Mouse (Mus musculus) forebrain, embryonic 15.5 days (tissue): ENCODE data around the gene Cabp4. TPM values are rescaled to one million over a fixed set of nuclear protein-coding genes. Genes with fewer than 3 reads are reported as not detected.
A peak's percentile ranks its signal among the peaks of the same experiment; 100 is the strongest.
"Not testable (repeated sequence)": the region's sequence is repeated elsewhere in the genome, so short reads cannot be mapped to it uniquely, and the experiment has no call there.

Source experiments
- ATAC-seq: fragments of 200-750 bp; cut with Nextera tagmentation; replicated peaks from 2 replicates; pipeline ENCODE4 v1.8.0; 2017; ENCODE audit warnings: mild to moderate bottlenecking, moderate TSS enrichment, moderate library complexity
- H3K27ac ChIP-seq: fragments of 300-500 bp; sonication (generic); replicated peaks from 2 replicates; pipeline ENCODE4 v1.5.1; 2015; ENCODE audit warnings: mild to moderate bottlenecking, inconsistent platforms
- H3K27me3 ChIP-seq: fragments of 300-500 bp; sonication (generic); 2 replicates; pipeline ENCODE4 v1.6.1; 2015; ENCODE audit warnings: inconsistent platforms
- H3K36me3 ChIP-seq: fragments of 300-500 bp; sonication (generic); 2 replicates; pipeline ENCODE4 v1.6.1; 2015; ENCODE audit warnings: mild to moderate bottlenecking, inconsistent platforms
- H3K4me1 ChIP-seq: fragments of 300-500 bp; sonication (generic); 2 replicates; pipeline ENCODE4 v1.6.1; 2015; ENCODE audit warnings: inconsistent platforms
- H3K4me2 ChIP-seq: fragments of 300-500 bp; sonication (generic); replicated peaks from 2 replicates; pipeline ENCODE4 v1.6.1; 2015; ENCODE audit warnings: mild to moderate bottlenecking, inconsistent platforms
- H3K4me3 ChIP-seq: fragments of 300-500 bp; sonication (generic); 2 replicates; pipeline ENCODE4 v1.5.1; 2015; ENCODE audit warnings: mild to moderate bottlenecking, inconsistent platforms
- H3K9ac ChIP-seq: fragments of 300-500 bp; sonication (generic); replicated peaks from 2 replicates; pipeline ENCODE4 v1.6.1; 2015; ENCODE audit warnings: mild to moderate bottlenecking, inconsistent platforms
- H3K9me3 ChIP-seq: fragments of 300-500 bp; sonication (generic); 2 replicates; pipeline ENCODE4 v1.6.1; 2016; ENCODE audit warnings: inconsistent platforms
- WGBS: fragments of 180-500 bp; shearing (Covaris S2); methylation state at CpG from one replicate; pipeline ENCODE4 v1.1.7; 2015; ENCODE audit warnings: mixed read lengths; 5-methylcytosine and 5-hydroxymethylcytosine counted together
- polyA plus RNA-seq: library from polyadenylated mRNA; unstranded; fragments of >200 nt; fragmentation: Nextera tagmentation; extraction: Ambion mirVana; gene quantifications from 2 replicates; pipeline ENCODE4 v1.2.1, GENCODE M21; 2015

The Cabp4 gene
- polyA plus RNA-seq, 1 experiment from 2014 or later, result 0.15 TPM

GRCm38 (mm10) chr19:4125741-4126696 lies 17.8 kb downstream of the Cabp4 start, which contains the start of gene Aip:
Aip (minus strand) TSS chr19:4125858.
- ATAC-seq, result peak; percentile 92
- Histone ChIP-seq H3K4me3 (peak within 1 kb of the TSS; percentile 62), H3K9me3 (no peaks in the 10 kb centered on the region), H3K9ac (peak within 1 kb of the TSS; percentile 80), H3K27ac (peak within 1 kb of the TSS; percentile 42), H3K4me1 (peaks cover 22% of the 10 kb centered on the region), H3K27me3 (no peaks in the 10 kb centered on the region), H3K36me3 (peaks cover 22% of the 10 kb centered on the region; the same call in 1 of the 2 replicates), H3K4me2 (peak within 1 kb of the TSS; percentile 63)
- under 1% methylated on average over 60 of the region's 64 CpGs for WGBS

- H3K9ac ChIP-seq, result 0 out of 2 replicates have a peak overlapping the region, but pooled peaks have one; percentile 31
- peak; percentile 53 for ATAC-seq
- 13% methylated on average over 4 of the region's 4 CpGs for WGBS
- H3K9me3 ChIP-seq, H3K27me3 ChIP-seq: not testable (repeated sequence)
- peak overlapping the region; percentile 62 for H3K4me3 ChIP-seq
- H3K4me2 ChIP-seq, result peak overlapping the region; percentile 63
- peaks cover 22% of the 10 kb centered on the region; the same call in 1 of the 2 replicates for H3K36me3 ChIP-seq
- peak overlapping the region; percentile 42 for H3K27ac ChIP-seq
- H3K4me1 ChIP-seq, result peaks cover 29% of the 10 kb centered on the region
These were observed 18.6 kb downstream of the Cabp4 start for GRCm38 (mm10) chr19:4125268-4125667.

- Histone ChIP-seq H3K27me3 (no peaks in the 10 kb centered on the region), H3K4me3 (no peak overlapping the region; the same call in 1 of the 2 replicates), H3K9me3 (no peaks in the 10 kb centered on the region), H3K9ac (no peak overlapping the region), H3K27ac (no peak overlapping the region), H3K36me3 (peaks cover 14% of the 10 kb centered on the region; the same call in 1 of the 2 replicates), H3K4me1 (peaks cover 31% of the 10 kb centered on the region), H3K4me2 (no peak overlapping the region)
- 82% methylated on average over 4 of the region's 4 CpGs for WGBS
- no peak for ATAC-seq
These were observed 19.4 kb downstream of the Cabp4 start for GRCm38 (mm10) chr19:4124432-4124831.

GRCm38 (mm10) chr19:4122411-4123370 lies 21.1 kb downstream of the Cabp4 start:
- H3K4me3 ChIP-seq, result no peak overlapping the region
- 86% methylated on average over 7 of the region's 7 CpGs for WGBS
- no peak overlapping the region for H3K4me2 ChIP-seq
- no peaks in the 10 kb centered on the region for H3K9me3 ChIP-seq
- H3K27me3 ChIP-seq, result no peaks in the 10 kb centered on the region
- peaks cover 30% of the 10 kb centered on the region for H3K4me1 ChIP-seq
- peaks cover 4% of the 10 kb centered on the region; the same call in 1 of the 2 replicates for H3K36me3 ChIP-seq
- H3K27ac ChIP-seq, result no peak overlapping the region
- no peak for ATAC-seq
- H3K9ac ChIP-seq, result no peak overlapping the region

GRCm38 (mm10) chr19:4121896-4122295 lies 21.9 kb downstream of the Cabp4 start:
- not testable (repeated sequence) for ATAC-seq, H3K9ac ChIP-seq, H3K27me3 ChIP-seq, H3K4me3 ChIP-seq, H3K9me3 ChIP-seq, H3K4me2 ChIP-seq, H3K36me3 ChIP-seq
- 54% methylated on average over 6 of the region's 6 CpGs for WGBS
- Histone ChIP-seq H3K4me1 (peaks cover 22% of the 10 kb centered on the region), H3K27ac (peak overlapping the region; percentile 91; the same call in 1 of the 2 replicates)

GRCm38 (mm10) chr19:4121097-4121805 lies 22.6 kb downstream of the Cabp4 start:
- peak overlapping the region; percentile 47 for H3K9ac ChIP-seq
- H3K27ac ChIP-seq, result peak overlapping the region; percentile 91
- H3K9me3 ChIP-seq, result no peaks in the 10 kb centered on the region
- 4% methylated on average over 38 of the region's 38 CpGs for WGBS
- peak overlapping the region; percentile 54 for H3K4me3 ChIP-seq
- H3K27me3 ChIP-seq, result no peaks in the 10 kb centered on the region
- peak; percentile 83 for ATAC-seq
- peak overlapping the region; percentile 49 for H3K4me2 ChIP-seq
- H3K4me1 ChIP-seq, result peaks cover 16% of the 10 kb centered on the region
- peaks cover 4% of the 10 kb centered on the region; the same call in 1 of the 2 replicates for H3K36me3 ChIP-seq

- H3K27ac ChIP-seq, result peak overlapping the region; percentile 91; the same call in 1 of the 2 replicates
- H3K9ac ChIP-seq, result no peak overlapping the region
These were observed 23.3 kb downstream of the Cabp4 start for GRCm38 (mm10) chr19:4120496-4120895.

GRCm38 (mm10) chr19:4119716-4120487 lies 23.9 kb downstream of the Cabp4 start:
- Histone ChIP-seq H3K27ac (no peak overlapping the region), H3K4me2 (peak overlapping the region; percentile 49; the same call in 1 of the 2 replicates), H3K9me3 (no peaks in the 10 kb centered on the region), H3K9ac (no peak overlapping the region), H3K4me3 (no peak overlapping the region), H3K4me1 (peaks cover 12% of the 10 kb centered on the region), H3K27me3 (no peaks in the 10 kb centered on the region), H3K36me3 (peaks cover 15% of the 10 kb centered on the region)
- WGBS, result 86% methylated on average over 6 of the region's 6 CpGs
- no peak for ATAC-seq

More at GRCm38 (mm10) chr19:4120496-4120895, 23.3 kb downstream of the Cabp4 start:
- ATAC-seq, result no peak
- H3K27me3 ChIP-seq, result no peaks in the 10 kb centered on the region
- H3K36me3 ChIP-seq, result peaks cover 9% of the 10 kb centered on the region
- whole genome bisulfite sequencing, result 95% methylated on average over 2 of the region's 2 CpGs
- H3K9me3 ChIP-seq, result no peaks in the 10 kb centered on the region
- H3K4me3 ChIP-seq, result peak overlapping the region; percentile 54
- peaks cover 16% of the 10 kb centered on the region for H3K4me1 ChIP-seq
- H3K4me2 ChIP-seq, result peak overlapping the region; percentile 49

GRCm38 (mm10) chr19:4118350-4118749 lies 25.5 kb downstream of the Cabp4 start:
- Histone ChIP-seq H3K4me1 (peaks cover 12% of the 10 kb centered on the region), H3K4me2 (no peak overlapping the region), H3K36me3 (peaks cover 28% of the 10 kb centered on the region), H3K27ac (no peak overlapping the region), H3K4me3 (no peak overlapping the region), H3K9ac (no peak overlapping the region), H3K27me3 (no peaks in the 10 kb centered on the region), H3K9me3 (no peaks in the 10 kb centered on the region)
- 97% methylated on average over 2 of the region's 2 CpGs for WGBS
- no peak for ATAC-seq

- Histone ChIP-seq H3K9me3 (no peaks in the 10 kb centered on the region), H3K27ac (no peak overlapping the region), H3K9ac (no peak overlapping the region), H3K4me3 (no peak overlapping the region), H3K4me2 (no peak overlapping the region), H3K27me3 (no peaks in the 10 kb centered on the region), H3K36me3 (peaks cover 29% of the 10 kb centered on the region), H3K4me1 (peaks cover 15% of the 10 kb centered on the region)
- no peak for ATAC-seq
- 99% methylated on average over 7 of the region's 7 CpGs for WGBS
These were observed 26.8 kb downstream of the Cabp4 start for GRCm38 (mm10) chr19:4117006-4117405.
